Mouse (Mus musculus) c-Kit-positive CD71-positive TER-119-positive erythroid progenitor cells, embryonic 14.5 days (primary cell): ENCODE data around the gene Trim10.
"Not testable (repeated sequence)": the region's sequence is repeated elsewhere in the genome, so short reads cannot be mapped to it uniquely, and the experiment has no call there.

ENCODE experiments used
- DNase-seq: peaks from one replicate; pipeline ENCODE4 v3.0.0-alpha.2; 2013; ENCODE audit warnings: low spot score

Trim10 gene

GRCm38 (mm10) chr17:36858181-36858580, 11.2 kb upstream of the Trim10 start:
- no peak for DNase-seq

GRCm38 (mm10) chr17:36861680-36862079, 7.7 kb upstream of the Trim10 start:
- no peak for DNase-seq

- peak; percentile 56 for DNase-seq
Measured at GRCm38 (mm10) chr17:36866719-36867527, 2.5 kb upstream of the Trim10 start, which contains the start of gene Trim15. Gene Trim15 (minus strand): TSS chr17:36867210.

GRCm38 (mm10) chr17:36868836-36869235, 538 bp upstream of the Trim10 start:
- DNase-seq, result peak; percentile 44

GRCm38 (mm10) chr17:36869955-36870810, 809 bp downstream of the Trim10 start:
- no peak for DNase-seq

GRCm38 (mm10) chr17:36874636-36875035, 5.3 kb downstream of the Trim10 start:
- DNase-seq, result no peak

- DNase-seq, result no peak
Measured at GRCm38 (mm10) chr17:36883350-36883749, 14.0 kb downstream of the Trim10 start.

GRCm38 (mm10) chr17:36885132-36885790, 15.9 kb downstream of the Trim10 start:
- DNase-seq, result no peak

GRCm38 (mm10) chr17:36890073-36890903, 20.9 kb downstream of the Trim10 start, which contains the start of gene Trim40:
Gene Trim40 (minus strand): TSS chr17:36890123.
- DNase-seq, result no peak

GRCm38 (mm10) chr17:36891496-36891895, 22.1 kb downstream of the Trim10 start:
- not testable (repeated sequence) for DNase-seq

GRCm38 (mm10) chr17:36892362-36892761, 23.0 kb downstream of the Trim10 start:
- no peak for DNase-seq

- no peak for DNase-seq
Measured at GRCm38 (mm10) chr17:36893387-36893786, 24.0 kb downstream of the Trim10 start.

GRCm38 (mm10) chr17:36896583-36896982, 27.2 kb downstream of the Trim10 start:
- peak; percentile 51 for DNase-seq

- DNase-seq, result no peak
Measured at GRCm38 (mm10) chr17:36897065-36897464, 27.7 kb downstream of the Trim10 start.

GRCm38 (mm10) chr17:36897552-36898205, 28.3 kb downstream of the Trim10 start, which contains the start of gene Trim31:
Gene Trim31 (plus strand): TSS chr17:36898118.
- no peak for DNase-seq

GRCm38 (mm10) chr17:36899376-36899775, 30.0 kb downstream of the Trim10 start:
- no peak for DNase-seq

- no peak for DNase-seq
Measured at GRCm38 (mm10) chr17:36900001-36900400, 30.6 kb downstream of the Trim10 start.

- no peak for DNase-seq
Measured at GRCm38 (mm10) chr17:36900691-36901090, 31.3 kb downstream of the Trim10 start.

GRCm38 (mm10) chr17:36903651-36904050, 34.3 kb downstream of the Trim10 start:
- no peak for DNase-seq

- no peak for DNase-seq
Measured at GRCm38 (mm10) chr17:36908235-36908634, 38.9 kb downstream of the Trim10 start.

- no peak for DNase-seq
Measured at GRCm38 (mm10) chr17:36909802-36910201, 40.4 kb downstream of the Trim10 start.
